Mouse (Mus musculus): ENCODE measurements at regions not wholly inside any gene's neighbourhood (a gene's known extent, or its start where the extent isn't known, plus 50 kb on each side); places are given as distances from the start of the nearest gene placed in this dataset.

- peaks cover 13% of the 10 kb centered on the region; the same call in 1 of the 2 replicates for H3K4me1 ChIP-seq (ENCODE audit: control insufficient read depth, insufficient read depth, insufficient read length, low read length)
- TF ChIP-seq POLR2A (IDR thresholded peaks at IDR 0.05; ENCODE audit: low read depth, low read length) = no peak
- TF ChIP-seq CTCF (IDR thresholded peaks at IDR 0.05; ENCODE audit: extremely low read depth, insufficient read length, insufficient replicate concordance, low read depth, low read length) = no peak
- no peaks in the 10 kb centered on the region for H3K36me3 ChIP-seq (ENCODE audit: control insufficient read depth, insufficient read depth, low read length)
- no peak overlapping the region for H3K27ac ChIP-seq (ENCODE audit: insufficient read depth, low read depth, low read length)
- WGBS = 33% methylated on average over 7 of the region's 7 CpGs
- H3K27me3 ChIP-seq (ENCODE audit: control insufficient read depth, insufficient read depth, low read length) = no peaks in the 10 kb centered on the region
- no peak overlapping the region for H3K4me3 ChIP-seq (ENCODE audit: low read depth, low read length)
Observed at GRCm38 (mm10) chr12:82093317-82093716, 75.8 kb upstream of the Sipa1l1 start.

GRCm38 (mm10) chr12:82095396-82095795 is 73.7 kb upstream of the Sipa1l1 start:
- 79% methylated on average over 1 of the region's 1 CpGs for WGBS

GRCm38 (mm10) chr12:82097126-82097525 is 72.0 kb upstream of the Sipa1l1 start:
- Histone ChIP-seq H3K4me3 (ENCODE audit: low read depth, low read length) (no peak overlapping the region; the same call in 1 of the 2 replicates), H3K27ac (ENCODE audit: insufficient read depth, low read depth, low read length) (peak overlapping the region; percentile 94)
- WGBS = 18% methylated on average over 6 of the region's 6 CpGs

More at GRCm38 (mm10) chr12:82095396-82095795, 73.7 kb upstream of the Sipa1l1 start:
- H3K4me3 ChIP-seq (ENCODE audit: low read depth, low read length) = no peak overlapping the region
- no peaks in the 10 kb centered on the region for H3K36me3 ChIP-seq (ENCODE audit: control insufficient read depth, insufficient read depth, low read length)
- TF ChIP-seq POLR2A (IDR thresholded peaks at IDR 0.05; ENCODE audit: low read depth, low read length) = no peak
- H3K27ac ChIP-seq (ENCODE audit: insufficient read depth, low read depth, low read length) = no peak overlapping the region
- no peaks in the 10 kb centered on the region for H3K27me3 ChIP-seq (ENCODE audit: control insufficient read depth, insufficient read depth, low read length)
- peaks cover 13% of the 10 kb centered on the region; the same call in 1 of the 2 replicates for H3K4me1 ChIP-seq (ENCODE audit: control insufficient read depth, insufficient read depth, insufficient read length, low read length)

GRCm38 (mm10) chr12:82097620-82098019 is 71.5 kb upstream of the Sipa1l1 start:
- Histone ChIP-seq H3K27me3 (ENCODE audit: control insufficient read depth, insufficient read depth, low read length) (no peaks in the 10 kb centered on the region), H3K27ac (ENCODE audit: insufficient read depth, low read depth, low read length) (peak overlapping the region; percentile 94), H3K4me3 (ENCODE audit: low read depth, low read length) (peak overlapping the region; percentile 51), H3K4me1 (ENCODE audit: control insufficient read depth, insufficient read depth, insufficient read length, low read length) (peaks cover 13% of the 10 kb centered on the region; the same call in 1 of the 2 replicates), H3K36me3 (ENCODE audit: control insufficient read depth, insufficient read depth, low read length) (no peaks in the 10 kb centered on the region)
- no peak for TF ChIP-seq CTCF (IDR thresholded peaks at IDR 0.05; ENCODE audit: extremely low read depth, insufficient read length, insufficient replicate concordance, low read depth, low read length)
- TF ChIP-seq POLR2A (IDR thresholded peaks at IDR 0.05; ENCODE audit: low read depth, low read length) = no peak
- 28% methylated on average over 4 of the region's 4 CpGs for WGBS

More at GRCm38 (mm10) chr12:82097126-82097525, 72.0 kb upstream of the Sipa1l1 start:
- no peaks in the 10 kb centered on the region for H3K36me3 ChIP-seq (ENCODE audit: control insufficient read depth, insufficient read depth, low read length)
- peaks cover 13% of the 10 kb centered on the region; the same call in 1 of the 2 replicates for H3K4me1 ChIP-seq (ENCODE audit: control insufficient read depth, insufficient read depth, insufficient read length, low read length)
- no peaks in the 10 kb centered on the region for H3K27me3 ChIP-seq (ENCODE audit: control insufficient read depth, insufficient read depth, low read length)
- no peak for TF ChIP-seq POLR2A (IDR thresholded peaks at IDR 0.05; ENCODE audit: low read depth, low read length)
- TF ChIP-seq CTCF (IDR thresholded peaks at IDR 0.05; ENCODE audit: extremely low read depth, insufficient read length, insufficient replicate concordance, low read depth, low read length) = no peak

DNA sequence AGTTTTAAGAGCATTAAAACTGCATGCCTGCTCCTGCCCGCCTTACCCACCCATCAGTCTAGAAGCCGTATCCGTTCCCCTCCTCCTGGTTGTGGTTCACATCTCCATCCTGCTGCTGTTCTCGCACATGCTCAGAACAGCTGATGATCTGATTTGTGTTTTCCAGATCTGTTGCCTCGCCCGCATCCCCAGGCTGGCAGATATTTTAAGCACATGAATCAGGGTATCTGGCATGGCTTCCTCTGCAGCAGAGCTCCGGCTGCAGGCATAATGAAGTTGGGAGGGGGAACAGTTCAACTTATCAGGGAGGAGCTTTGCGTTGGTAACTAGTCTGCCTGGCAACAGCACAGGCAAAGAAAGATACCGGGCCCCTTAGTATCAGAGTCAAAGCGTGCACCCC is 64.9 kb upstream of the Sipa1l1 start:
- Histone ChIP-seq H3K27me3 (ENCODE audit: control insufficient read depth, insufficient read depth, low read length) (no peaks in the 10 kb centered on the region), H3K4me3 (ENCODE audit: low read depth, low read length) (no peak overlapping the region), H3K36me3 (ENCODE audit: control insufficient read depth, insufficient read depth, low read length) (no peaks in the 10 kb centered on the region), H3K4me1 (ENCODE audit: control insufficient read depth, insufficient read depth, insufficient read length, low read length) (no peaks in the 10 kb centered on the region), H3K27ac (ENCODE audit: insufficient read depth, low read depth, low read length) (no peak overlapping the region)
- 78% methylated on average over 10 of the region's 10 CpGs for WGBS
- TF ChIP-seq CTCF (IDR thresholded peaks at IDR 0.05; ENCODE audit: extremely low read depth, insufficient read length, insufficient replicate concordance, low read depth, low read length) = no peak
- TF ChIP-seq POLR2A (IDR thresholded peaks at IDR 0.05; ENCODE audit: low read depth, low read length) = no peak

GRCm38 (mm10) chr12:82105184-82106031 is 63.7 kb upstream of the Sipa1l1 start:
- Histone ChIP-seq H3K36me3 (ENCODE audit: control insufficient read depth, insufficient read depth, low read length) (no peaks in the 10 kb centered on the region), H3K4me1 (ENCODE audit: control insufficient read depth, insufficient read depth, insufficient read length, low read length) (no peaks in the 10 kb centered on the region), H3K4me3 (ENCODE audit: low read depth, low read length) (no peak overlapping the region), H3K27ac (ENCODE audit: insufficient read depth, low read depth, low read length) (no peak overlapping the region), H3K27me3 (ENCODE audit: control insufficient read depth, insufficient read depth, low read length) (no peaks in the 10 kb centered on the region)
- TF ChIP-seq CTCF (IDR thresholded peaks at IDR 0.05; ENCODE audit: extremely low read depth, insufficient read length, insufficient replicate concordance, low read depth, low read length) = no peak
- no peak for TF ChIP-seq POLR2A (IDR thresholded peaks at IDR 0.05; ENCODE audit: low read depth, low read length)
- 54% methylated on average over 17 of the region's 17 CpGs for WGBS

GRCm38 (mm10) chr12:82115766-82116165 is 53.4 kb upstream of the Sipa1l1 start:
- Histone ChIP-seq H3K4me1 (ENCODE audit: control insufficient read depth, insufficient read depth, insufficient read length, low read length) (peaks cover 11% of the 10 kb centered on the region; the same call in 1 of the 2 replicates), H3K27ac (ENCODE audit: insufficient read depth, low read depth, low read length) (no peak overlapping the region), H3K4me3 (ENCODE audit: low read depth, low read length) (no peak overlapping the region), H3K36me3 (ENCODE audit: control insufficient read depth, insufficient read depth, low read length) (no peaks in the 10 kb centered on the region), H3K27me3 (ENCODE audit: control insufficient read depth, insufficient read depth, low read length) (no peaks in the 10 kb centered on the region)
- TF ChIP-seq POLR2A (IDR thresholded peaks at IDR 0.05; ENCODE audit: low read depth, low read length) (no peak), CTCF (IDR thresholded peaks at IDR 0.05; ENCODE audit: extremely low read depth, insufficient read length, insufficient replicate concordance, low read depth, low read length) (no peak)
- 52% methylated on average over 7 of the region's 7 CpGs for WGBS

All from small intestine, adult 2 months (tissue).